Mouse (Mus musculus) frontal cortex, postnatal 14 days (tissue): ENCODE results near the gene Plekhb1.

ENCODE experiments used
- DNase-seq, 2 experiments: peaks; one replicate each; pipeline ENCODE4 v3.0.0; 2022; ENCODE audit warnings: low spot score in 2 of 2

Gene Plekhb1

DNA sequence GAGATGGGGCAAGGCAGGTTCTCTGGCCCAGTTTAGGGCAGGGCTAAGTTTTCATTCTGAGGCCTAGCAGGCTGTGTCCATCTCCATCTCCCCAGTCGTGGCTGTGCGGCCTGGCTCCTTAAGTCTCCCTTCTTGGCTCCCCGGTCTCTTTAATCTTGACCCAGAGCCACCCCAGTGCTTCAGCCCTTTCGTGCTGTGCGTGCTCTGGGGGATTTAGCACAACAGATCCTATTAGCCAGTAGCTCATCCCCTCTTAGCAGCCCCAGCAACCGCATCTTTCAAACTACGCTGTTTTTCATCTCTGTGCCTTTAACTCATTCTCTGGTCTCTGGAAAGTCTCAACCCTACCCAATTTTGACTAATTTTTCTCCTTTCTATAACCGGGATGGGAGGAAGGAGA is at the start of gene Plekhb1:
Gene Plekhb1, minus strand, starts transcription at position 184 of the 400 bp plus-strand sequence.
- no peak for DNase-seq

DNA sequence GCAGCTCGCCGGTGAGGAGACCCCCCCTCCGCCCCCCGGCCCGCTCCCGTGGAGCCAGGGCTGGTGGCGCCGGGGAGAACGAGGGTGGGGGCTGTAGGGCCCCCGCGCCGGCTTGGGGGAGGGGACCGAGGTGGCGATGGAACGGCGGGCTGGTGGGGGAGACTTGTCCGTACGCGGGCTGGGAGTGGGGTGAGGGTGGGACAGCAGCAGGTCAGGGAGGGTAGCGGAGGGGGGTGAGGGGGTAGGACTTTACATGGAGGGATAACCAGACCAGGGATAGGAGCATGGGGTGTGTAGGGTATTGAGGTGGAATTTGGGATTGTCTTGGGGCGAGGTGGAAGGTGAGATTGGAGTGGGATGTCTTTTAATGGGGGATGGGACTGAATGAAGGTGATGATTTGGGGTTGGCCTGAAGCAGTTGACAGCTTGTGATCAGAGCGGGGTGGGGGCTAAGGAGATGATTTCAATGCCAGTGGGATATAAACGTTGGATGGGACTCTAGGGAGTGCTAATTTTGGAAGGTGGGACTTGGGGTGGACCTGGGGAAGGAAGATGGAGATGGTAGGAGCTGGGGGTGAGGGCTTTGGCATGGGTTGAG is 44.8 kb upstream of the Plekhb1 start:
- peak in 1 of 2 experiments; percentile 12 for DNase-seq

DNA sequence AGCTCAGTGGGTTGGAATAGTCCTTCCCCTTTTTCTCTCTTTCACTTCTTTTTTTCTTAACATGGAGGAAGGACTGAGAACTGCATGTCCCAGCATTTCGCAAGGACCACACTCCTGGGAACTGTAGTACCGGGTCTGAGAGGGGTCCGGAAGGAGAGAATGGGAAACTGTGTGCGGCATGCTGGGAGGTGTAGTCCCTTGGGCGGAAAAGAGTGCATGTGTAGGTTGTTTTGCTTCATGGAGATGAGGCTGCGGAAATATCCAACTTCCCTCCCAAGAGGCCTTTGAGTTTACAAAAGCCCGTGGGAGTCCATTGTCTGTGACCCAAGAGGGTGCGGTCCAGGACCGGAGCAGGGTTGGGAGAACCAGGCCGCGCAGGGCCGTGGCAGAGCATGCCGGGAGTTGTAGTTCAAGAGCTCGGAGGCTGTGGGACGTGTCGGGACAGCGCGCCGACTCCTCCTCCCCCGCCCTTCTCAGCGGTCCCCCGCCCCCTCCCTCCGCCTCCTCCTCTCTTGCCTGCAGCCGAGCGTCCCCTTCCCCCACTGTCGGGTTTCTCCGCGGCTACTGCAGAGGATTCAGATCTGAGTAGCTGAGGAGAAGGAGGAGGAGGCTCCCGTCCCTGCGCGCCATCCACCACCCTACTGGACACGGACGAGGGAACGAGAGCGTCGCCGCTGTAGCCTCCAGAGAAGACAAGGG is 44.1 kb upstream of the Plekhb1 start, which contains the start of gene Fam168a:
Gene Fam168a, plus strand, starts transcription at position 493 of the 699 bp plus-strand sequence.
- DNase-seq = peak; percentile 88 to 89

DNA sequence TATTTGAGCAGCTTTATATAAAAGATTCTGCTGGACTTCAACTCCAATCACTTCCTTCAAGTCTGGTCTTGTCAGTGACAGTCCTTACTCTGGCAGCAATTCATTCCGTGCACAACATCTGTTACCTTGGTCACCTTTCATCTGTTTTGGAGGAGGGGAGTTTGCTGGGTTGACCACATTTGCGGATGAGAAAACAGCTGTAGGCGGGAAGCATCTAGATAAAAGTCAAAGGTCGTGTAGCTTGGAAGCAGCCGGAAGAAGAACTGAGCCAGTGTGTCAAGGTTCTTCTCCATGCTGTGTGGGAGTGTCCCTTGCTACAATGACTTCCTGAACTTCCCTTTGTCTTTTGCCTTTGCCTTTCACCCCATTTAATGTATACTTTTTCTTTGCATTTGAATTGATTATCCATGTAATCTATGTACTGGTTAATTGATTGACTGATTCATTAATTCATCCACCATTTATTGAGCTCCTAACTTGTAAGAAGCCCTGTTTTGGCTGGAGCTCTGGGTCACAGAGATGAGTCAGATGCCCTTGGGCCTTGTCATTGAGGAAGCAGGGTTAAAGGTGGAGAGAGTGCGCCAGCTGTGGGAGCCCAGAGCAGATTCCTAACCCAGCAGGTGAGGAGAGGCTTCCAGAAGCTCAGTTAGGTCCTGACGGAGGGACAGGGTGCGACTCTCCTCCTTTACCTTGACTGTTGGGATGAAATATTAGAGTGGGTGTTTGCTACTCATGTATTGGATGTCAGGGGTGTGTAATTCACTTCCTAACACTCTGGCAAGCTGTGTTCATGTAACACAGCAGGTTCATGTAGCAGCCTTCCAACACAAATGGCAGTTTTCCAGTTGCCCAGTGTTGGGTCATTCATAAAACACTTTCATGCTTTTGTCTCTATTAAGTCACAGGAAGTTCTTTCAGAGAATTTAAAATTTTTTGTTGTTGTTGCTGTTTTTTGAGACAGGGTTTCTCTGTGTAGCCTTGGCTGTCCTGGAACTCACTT is 37.9 kb upstream of the Plekhb1 start:
- DNase-seq = no peak

DNA sequence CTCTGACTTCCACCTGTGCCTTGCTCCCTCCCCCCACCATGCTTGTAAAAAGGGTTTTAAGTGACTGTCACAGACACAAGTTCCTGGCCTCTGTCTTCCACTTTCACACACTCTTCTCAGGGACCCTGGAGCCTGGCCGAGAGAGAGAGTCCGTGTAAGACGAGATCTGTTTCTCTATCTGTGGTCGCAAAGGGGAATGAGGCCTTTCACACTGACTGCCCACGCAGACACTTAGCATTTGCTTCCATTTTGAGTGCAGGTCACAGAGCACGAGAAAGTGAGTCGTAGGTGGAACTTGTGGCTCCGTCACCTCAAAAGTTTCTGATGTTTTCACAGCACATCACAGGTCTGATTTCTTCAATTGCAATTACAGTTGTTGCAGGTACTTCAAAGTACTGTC is 31.0 kb upstream of the Plekhb1 start:
- DNase-seq = no peak

DNA sequence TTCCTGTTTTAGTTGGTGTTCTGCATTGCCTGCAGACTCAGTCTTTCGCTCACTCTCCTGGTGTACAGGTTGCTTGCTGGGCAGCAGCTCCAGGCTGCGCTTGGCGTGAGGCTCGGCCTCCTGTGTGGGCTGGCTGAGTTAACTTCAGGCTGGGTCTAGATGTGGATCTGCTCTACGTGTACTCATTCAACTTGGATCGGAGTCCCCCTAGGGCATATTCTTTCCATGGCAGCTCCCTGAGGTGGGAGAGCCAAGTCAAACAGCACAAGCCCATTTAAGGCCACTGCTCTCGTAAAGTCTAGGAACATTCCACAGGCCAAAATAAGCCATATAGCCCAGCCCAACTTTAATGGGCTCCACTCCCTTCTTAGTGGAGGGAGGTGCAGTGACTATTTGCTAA is 26.3 kb upstream of the Plekhb1 start:
- no peak for DNase-seq

DNA sequence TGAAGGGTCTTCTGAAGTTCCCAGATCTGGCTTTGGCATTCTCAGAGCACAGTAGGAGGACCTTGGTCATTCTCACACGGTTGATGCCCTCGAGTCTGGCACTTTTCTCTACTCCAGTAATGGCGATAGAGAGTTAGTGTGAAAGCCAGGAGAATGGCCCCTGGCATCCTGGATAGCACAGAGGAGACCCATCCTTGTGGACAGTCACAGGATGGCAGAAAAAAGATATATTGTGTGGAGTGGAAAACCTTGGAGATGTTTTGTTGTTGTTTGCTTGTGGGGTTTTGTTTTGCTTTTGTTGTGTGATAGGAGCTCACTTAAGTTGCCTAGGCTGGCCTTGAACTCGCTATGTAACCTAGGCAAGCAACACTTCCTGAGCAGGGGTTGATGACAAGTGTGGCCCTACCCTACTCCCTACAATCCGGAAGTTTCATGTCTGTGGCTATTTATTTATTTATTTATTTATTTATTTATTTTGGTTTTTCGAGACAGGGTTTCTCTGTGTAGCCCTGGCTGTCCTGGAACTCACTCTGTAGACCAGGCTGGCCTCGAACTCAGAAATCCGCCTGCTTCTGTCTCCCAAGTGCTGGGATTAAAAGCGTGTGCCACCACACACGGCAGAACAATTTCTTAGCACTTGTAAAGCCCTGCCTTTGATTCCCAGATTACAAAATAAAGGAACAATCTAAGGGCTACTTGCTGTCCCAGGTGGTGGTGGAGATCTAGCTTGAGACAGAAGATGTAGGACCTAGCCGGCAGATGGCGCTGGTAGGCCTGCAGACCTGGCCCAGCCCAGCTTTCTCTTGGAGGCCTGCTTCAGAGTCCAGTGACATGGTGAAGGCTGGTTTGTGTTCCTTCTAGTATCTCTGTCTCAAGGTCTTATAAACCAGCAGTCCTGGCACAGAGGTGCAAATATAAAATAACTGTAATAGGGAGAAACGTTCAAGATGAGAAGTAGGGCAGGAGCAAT is 23.1 kb upstream of the Plekhb1 start:
- DNase-seq = peak in 1 of 2 experiments; percentile 50

DNA sequence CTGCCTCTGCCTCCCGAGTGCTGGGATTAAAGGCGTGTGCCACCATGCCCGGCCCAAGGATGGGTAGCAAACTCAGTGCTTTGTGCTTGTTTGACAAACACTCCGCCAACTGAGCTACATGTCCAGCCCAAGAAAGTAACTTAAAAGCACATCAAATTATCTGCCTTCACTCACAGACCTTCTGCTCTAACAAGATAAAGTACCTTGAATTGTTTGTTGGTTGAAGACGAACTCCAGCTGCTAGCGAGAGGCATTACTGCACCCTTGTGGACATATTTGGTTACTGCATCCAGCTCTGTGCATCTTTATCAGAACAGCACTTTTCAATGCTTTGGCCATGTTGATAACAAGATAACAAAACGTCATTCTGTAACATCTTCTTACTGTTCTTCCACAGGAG is 22.3 kb upstream of the Plekhb1 start:
- DNase-seq = peak in 1 of 2 experiments; percentile 60

DNA sequence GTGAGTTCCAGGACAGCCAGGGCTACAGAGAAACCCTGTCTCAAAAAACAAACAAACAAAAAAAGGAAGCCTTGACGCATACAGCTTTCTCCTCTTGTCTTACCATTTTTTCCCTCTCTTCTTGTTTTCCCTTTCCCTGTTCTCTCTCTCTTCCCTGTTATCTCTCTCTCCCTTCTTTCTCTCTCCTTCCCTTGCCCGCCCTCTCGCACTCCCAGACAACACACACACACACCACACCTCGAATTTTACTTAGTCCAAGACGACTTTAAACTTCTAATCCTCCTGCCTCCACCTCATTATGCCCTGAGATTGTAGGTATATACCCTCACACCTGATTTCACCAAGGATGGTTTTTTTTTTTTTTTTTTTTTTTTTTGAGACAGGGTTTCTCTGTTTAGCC is 21.9 kb upstream of the Plekhb1 start:
- DNase-seq = no peak

DNA sequence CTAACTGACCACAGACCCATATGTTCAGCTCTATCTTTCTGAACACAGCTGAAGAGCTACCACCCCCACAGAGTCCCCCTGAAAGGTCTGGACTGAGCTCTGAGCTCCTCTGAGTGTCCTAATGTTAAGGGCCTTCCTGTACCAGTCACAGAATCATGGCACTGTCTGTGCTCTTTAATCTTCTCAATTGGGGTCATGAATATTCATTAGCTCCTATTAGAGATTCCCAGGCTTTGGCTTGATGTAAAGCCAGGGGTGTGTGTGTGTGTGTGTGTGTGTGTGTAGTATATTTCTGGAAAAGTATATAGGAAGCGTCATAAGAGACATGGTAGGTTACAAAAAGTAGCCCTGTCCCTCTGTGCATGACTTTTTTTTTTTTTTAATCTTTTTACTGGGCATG is 21.0 kb upstream of the Plekhb1 start:
- DNase-seq = no peak

DNA sequence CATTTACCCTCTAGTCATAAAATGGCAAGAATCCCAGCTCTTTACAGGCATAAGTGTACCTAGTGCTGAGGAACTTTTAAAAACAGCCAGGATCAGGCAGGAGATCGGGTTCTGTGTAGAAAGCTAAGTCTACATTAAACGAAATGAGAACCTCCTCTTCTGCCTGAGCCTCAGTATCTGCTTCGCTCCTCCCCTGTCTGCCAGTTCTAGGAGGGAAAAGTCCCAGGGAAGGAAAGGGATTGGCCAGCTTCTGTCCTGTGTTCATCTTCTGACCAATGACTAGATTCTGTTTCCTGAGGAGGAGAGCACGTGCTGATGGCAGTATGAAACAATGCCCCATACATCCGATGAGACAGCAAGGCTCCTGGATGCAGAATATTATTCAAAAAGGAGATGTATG is 18.9 kb upstream of the Plekhb1 start:
- DNase-seq = no peak

DNA sequence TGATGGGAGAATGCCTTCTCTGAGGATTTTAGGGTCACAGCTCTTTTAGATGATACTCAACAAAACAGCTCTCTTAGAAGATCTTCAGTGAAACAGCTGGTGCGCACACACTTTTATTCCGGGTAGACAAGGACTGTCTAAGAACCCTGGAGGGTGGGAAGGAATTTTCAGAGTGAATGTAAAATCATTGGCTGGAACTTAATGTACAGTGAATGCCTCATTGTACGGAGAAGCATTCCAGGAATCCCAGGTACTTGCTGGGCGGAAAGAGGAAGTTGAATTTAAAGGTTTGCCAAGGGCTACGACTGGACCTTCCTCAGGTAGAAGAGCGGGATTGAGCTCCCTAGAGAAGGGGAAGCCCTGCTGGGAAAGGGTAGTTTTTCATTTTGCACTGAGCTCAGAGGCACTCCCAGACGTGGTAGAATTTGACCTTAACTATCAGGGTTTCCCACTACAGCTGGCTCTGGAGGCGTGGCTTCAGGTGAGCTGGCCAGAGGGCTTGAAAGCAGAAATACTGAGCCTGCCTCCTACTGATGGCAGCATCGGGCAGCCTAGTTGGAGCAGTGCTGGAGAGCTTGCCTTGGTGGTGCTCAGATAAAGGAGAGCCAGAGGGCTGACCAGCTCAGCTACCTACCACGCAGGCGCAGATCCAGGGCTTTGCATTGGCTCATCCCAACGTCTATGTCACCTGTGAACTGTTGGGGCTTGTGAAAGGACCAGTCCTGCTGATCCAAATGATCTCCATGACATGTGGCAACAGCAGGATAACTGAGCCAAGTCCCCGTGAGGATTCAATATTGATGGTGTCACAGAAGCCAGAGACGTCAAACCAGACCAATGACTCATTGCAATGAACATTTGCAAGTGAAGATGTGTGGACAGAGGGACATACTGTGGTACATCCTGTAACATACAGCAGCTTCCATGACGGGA is 17.0 kb upstream of the Plekhb1 start:
- no peak for DNase-seq

DNA sequence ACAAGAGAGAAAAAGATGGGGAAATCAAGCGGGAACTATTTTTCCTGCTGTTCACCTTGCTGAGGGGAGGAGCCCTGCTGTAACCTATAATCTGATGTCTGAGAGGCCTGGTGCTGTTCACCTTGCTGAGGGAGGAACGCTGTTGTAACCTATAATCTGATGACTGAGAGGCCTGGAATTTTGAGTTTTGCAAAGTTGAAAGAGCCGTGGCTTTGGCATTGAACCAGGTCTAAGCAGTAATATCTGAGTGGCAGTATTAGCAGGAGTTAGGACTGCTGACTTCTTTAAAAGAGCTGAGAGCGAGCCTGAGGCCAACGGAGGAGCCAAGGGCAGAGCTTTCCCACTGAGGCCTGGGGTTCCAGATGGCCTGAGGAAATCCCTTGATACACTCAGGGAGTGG is 15.8 kb upstream of the Plekhb1 start:
- DNase-seq = no peak

DNA sequence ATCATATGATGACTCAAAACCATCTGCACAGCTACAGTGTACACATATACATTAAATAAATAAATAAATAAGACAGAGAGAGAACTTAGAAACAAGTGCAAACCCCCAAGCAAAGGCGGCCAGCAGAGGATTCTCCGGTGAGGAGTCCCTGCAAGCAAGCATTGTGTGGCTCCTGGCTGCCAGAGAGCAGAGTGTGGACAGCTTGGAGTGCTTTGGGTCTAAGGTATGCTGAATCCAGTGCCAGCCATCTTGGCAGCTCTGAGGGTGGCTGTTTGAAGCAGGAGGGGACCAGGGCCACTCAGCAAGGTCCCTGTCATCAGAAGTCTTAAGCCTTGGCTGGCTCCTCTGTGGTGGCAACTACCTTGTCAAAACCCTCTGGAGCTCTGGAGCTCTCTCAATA is 12.7 kb upstream of the Plekhb1 start:
- DNase-seq = no peak

DNA sequence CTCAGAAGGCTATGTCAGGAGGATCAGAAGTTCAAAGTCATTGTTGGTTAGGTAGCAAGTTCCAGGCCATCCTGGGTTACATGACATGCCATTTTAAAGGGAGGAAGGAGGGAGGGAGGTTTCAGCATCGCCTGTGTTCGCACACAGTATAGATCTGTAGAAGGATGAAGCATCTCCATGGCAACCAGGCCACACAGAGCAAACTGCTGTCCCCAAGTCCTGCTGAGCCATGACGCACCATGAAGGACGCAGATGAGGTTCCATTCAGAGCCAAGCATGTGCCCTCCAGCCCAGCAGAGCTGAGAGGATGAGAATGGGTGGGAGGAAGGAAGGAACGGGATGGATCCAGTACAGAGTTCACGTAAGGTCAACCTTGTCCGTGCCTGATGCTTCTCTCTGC is 11.2 kb upstream of the Plekhb1 start:
- no peak for DNase-seq

DNA sequence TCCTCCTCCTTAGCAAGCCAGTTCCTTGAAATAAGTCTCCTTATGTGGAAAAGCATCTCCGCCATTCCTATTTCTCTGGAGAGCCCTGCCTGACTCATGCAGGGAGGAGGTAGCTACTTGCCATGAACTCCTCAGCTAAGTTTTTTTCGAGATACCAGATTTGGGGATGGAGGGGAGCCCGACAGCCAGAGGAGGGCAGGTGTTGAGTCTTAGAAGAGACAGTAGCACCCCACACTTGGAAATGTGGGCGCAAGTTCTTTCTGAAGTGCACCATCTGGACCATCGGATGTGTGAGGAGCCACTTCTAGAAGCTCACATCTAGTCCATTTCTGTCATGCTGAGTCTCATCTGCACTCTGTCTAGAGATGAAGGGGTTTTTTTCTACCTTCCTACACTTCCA is 8.4 kb upstream of the Plekhb1 start:
- DNase-seq = peak in 1 of 2 experiments; percentile 47

DNA sequence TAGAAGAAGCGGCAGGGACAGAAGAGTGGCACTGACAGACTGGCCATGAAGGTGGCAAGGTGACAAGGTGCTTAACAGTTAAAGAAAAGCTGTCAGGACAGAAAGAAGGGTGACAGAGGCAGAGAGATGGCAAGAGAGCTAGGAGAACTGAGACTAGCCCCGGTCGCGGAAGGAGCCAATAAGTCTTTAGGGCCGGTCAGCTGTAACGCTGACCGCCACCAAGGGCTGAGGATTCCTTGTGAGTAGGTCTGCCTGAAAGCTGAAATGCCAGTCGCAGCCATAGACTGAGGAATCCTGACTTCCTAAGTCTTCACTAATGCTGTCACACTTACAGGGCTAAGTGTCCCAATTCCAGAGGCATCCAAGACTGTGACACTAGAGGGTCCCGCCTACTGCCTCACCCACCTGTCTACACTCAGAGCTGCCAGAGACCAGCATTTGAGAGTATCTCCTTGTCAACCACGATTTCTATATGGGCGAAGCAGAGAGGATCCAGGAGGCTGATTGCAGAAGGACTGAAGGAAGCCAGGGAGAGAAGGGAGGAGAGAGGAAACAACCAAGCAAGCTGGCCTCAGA is 1.6 kb upstream of the Plekhb1 start:
- no peak for DNase-seq

DNA sequence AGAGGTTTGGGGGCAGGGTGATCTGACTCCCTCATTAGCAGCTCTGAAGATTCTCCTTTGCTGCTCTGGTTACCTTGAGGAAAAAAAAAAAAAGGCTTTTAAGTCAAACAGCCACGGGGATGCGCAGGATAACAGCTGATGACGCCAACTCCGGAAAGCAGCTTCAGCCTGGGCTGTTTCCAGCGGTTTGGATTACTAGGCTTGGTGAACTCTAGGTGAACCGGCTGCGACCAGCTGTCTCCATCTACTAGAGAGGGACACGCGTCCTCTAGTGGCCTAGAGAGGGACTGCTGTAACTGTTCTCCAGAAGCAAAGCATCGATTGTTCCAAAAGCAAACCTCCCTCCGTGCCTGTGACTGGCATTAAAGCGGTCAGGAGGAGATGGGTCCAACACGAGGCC is 976 bp upstream of the Plekhb1 start:
- peak; percentile 86 to 87 for DNase-seq

DNA sequence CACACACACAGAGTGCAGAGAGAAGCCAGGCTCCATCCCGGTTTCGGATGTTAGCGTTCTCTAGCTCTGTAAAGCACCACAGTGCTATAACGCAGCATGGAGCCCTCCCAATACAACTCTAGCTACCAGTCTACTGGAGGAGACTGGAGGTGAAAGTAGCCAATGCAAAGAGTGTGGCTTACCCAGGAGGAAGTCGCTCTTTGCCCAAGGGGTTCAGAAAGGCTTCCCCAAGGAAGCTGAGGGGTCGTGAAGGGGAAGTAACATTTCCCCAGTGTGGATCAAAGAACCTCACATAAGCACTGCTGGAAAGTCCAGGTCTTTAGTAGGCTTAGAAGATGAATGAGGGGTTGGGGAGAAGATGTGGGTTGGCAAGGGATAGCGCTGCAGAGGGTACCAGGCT is 950 bp downstream of the Plekhb1 start:
- DNase-seq = no peak

DNA sequence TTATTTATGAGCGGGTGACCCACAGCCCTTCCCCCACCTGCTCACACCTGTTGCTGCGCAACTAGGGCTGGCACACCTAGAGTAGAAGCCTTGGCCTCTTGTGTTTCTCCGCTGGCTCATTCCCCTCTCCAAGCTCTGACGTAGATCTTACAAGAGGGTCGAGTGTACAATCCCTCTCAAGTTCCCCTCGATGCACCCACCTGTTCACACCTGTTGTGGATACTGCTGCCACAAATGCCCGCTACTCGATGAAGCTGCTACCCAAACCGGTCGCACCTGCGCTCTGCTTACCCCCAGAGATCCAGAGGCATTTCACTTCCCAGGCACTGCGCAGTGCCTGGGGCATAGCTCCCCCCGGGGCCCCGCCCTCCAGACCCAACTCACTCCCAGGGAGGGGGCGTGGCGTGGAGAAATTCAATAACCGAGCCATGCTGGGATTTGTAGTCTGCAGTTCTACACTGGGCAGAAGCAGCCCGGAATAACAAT is 4.1 kb downstream of the Plekhb1 start:
- DNase-seq = no peak
